Mouse (Mus musculus): ENCODE measurements at regions not wholly inside any gene's neighbourhood (a gene's known extent, or its start where the extent isn't known, plus 50 kb on each side); places are given as distances from the start of the nearest gene placed in this dataset.

DNA sequence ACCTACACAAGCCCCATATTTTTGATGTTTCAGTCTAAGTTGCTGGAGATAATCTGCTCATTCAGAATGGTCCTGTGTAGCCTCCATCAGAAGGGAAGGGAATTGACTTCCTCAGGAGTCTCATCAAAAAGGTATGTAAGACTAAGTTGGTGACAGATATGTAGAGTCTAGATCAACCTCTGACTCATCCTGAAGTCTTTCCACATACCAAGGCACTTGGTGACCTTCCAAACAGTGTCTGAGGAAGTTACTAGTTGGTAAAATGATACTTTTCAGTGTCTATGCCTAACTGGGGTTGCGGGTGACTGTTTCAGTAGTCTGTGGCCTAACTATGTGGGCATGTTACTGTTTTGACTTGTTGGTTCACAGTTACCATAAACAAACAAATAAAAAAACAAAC is 133.0 kb upstream of the Plcb4 start:
- H3K4me3 ChIP-seq, result no peak overlapping the region
- no peak overlapping the region for H3ac ChIP-seq (ENCODE audit: control insufficient read depth, insufficient read length)
- no peaks in the 10 kb centered on the region for H3K27me3 ChIP-seq (ENCODE audit: control insufficient read depth, insufficient read depth, insufficient read length)
- H3K36me3 ChIP-seq (ENCODE audit: control insufficient read depth, insufficient read depth), result no peaks in the 10 kb centered on the region
- TF ChIP-seq CEBPB (IDR thresholded peaks at IDR 0.05; ENCODE audit: insufficient read depth, poor library complexity, severe bottlenecking) (peak; percentile 79), E2F4 (IDR thresholded peaks at IDR 0.05; ENCODE audit: insufficient read depth) (no peak)
- peak overlapping the region; percentile 10 for H3K4me2 ChIP-seq (ENCODE audit: low read depth)
- H3K79me2 ChIP-seq (ENCODE audit: control insufficient read depth, insufficient read depth), result no peaks in the 10 kb centered on the region

DNA sequence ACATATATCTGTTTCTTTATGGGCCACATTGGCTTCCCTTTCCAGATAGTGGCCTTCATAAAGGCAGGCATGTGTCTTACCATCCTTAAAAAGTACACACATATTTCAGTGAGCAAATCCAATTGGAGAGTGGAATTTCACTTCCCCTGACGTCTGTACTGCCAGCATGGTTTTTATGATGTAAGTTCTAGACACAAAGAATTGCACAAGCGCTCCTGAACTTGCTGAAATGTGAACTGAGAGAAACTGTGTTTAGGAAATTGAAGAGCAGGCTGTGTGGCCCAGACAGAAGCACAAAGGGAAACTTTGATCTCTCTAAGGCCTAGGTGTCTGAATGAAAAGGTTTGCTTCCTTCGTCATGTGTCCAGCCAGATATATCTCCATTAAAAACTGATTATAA is 129.2 kb upstream of the Plcb4 start:
- H3K4me2 ChIP-seq (ENCODE audit: low read depth), result no peak overlapping the region
- H3K79me2 ChIP-seq (ENCODE audit: control insufficient read depth, insufficient read depth), result no peaks in the 10 kb centered on the region
- H3K36me3 ChIP-seq (ENCODE audit: control insufficient read depth, insufficient read depth), result no peaks in the 10 kb centered on the region
- no peaks in the 10 kb centered on the region for H3K27me3 ChIP-seq (ENCODE audit: control insufficient read depth, insufficient read depth, insufficient read length)
- peak; percentile 86 for TF ChIP-seq CEBPB (IDR thresholded peaks at IDR 0.05; ENCODE audit: insufficient read depth, poor library complexity, severe bottlenecking)
- TF ChIP-seq MYOG (IDR thresholded peaks at IDR 0.05; ENCODE audit: control insufficient read depth in 1 of 3, insufficient read depth in 1 of 3, insufficient read length in 2 of 3, low read depth in 2 of 3), result no peak
- no peak overlapping the region for H3ac ChIP-seq (ENCODE audit: control insufficient read depth, insufficient read length)
- H3K4me3 ChIP-seq, result no peak overlapping the region

DNA sequence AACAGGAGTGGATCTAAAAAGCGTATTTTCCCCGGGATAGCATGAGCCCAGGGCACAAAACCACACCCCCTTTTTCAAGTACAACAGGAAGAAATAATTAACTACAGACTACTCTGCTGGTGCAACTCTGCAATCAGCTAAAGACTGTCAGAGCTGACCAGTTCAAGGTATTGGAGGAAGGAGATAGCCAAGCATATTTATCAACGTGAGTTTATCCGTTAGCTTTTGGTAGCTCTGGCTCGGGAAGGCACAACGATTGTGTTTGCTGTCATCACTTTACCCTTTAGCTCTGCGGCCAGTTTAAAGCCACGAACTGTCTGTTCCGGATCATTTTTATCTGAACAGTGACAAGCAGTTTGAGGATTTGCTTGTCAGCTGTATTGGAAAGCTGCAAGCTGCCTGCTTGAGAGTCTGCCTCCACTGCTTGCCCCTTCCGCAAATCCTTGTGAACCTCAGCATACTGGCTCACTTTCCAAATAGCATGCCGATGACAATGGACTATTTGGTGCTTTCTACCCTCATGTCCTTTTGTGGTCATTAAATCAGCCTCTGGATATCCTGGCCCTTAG is 122.4 kb upstream of the Plcb4 start:
- H3K27me3 ChIP-seq (ENCODE audit: control insufficient read depth, insufficient read depth, insufficient read length), result no peaks in the 10 kb centered on the region
- no peak overlapping the region for H3K4me3 ChIP-seq
- no peak overlapping the region for H3ac ChIP-seq (ENCODE audit: control insufficient read depth, insufficient read length)
- no peaks in the 10 kb centered on the region for H3K79me2 ChIP-seq (ENCODE audit: control insufficient read depth, insufficient read depth)
- TF ChIP-seq SRF (IDR thresholded peaks at IDR 0.05; ENCODE audit: control insufficient read depth, insufficient read length, low read depth), result no peak
- no peak for TF ChIP-seq MYOG (IDR thresholded peaks at IDR 0.05; ENCODE audit: control insufficient read depth in 1 of 3, insufficient read depth in 1 of 3, insufficient read length in 2 of 3, low read depth in 2 of 3)
- no peak for TF ChIP-seq REST (IDR thresholded peaks at IDR 0.05; ENCODE audit: insufficient read depth, insufficient read length)
- TF ChIP-seq MYOD1 (IDR thresholded peaks at IDR 0.05; ENCODE audit: control insufficient read depth in 1 of 3, insufficient read length in 2 of 3, low read depth in 2 of 3), result no peak
- TF ChIP-seq E2F4 (IDR thresholded peaks at IDR 0.05; ENCODE audit: insufficient read depth), result no peak
- TF ChIP-seq POLR2AphosphoS2 (IDR thresholded peaks at IDR 0.05; ENCODE audit: insufficient read length, low read depth), result no peak
- no peak for TF ChIP-seq TCF12 (IDR thresholded peaks at IDR 0.05; ENCODE audit: insufficient read depth, poor library complexity, severe bottlenecking)
- no peak for TF ChIP-seq USF1 (IDR thresholded peaks at IDR 0.05; ENCODE audit: low read depth)
- TF ChIP-seq MAX (IDR thresholded peaks at IDR 0.05; ENCODE audit: low read depth), result no peak
- TF ChIP-seq CEBPB (IDR thresholded peaks at IDR 0.05; ENCODE audit: insufficient read depth, poor library complexity, severe bottlenecking), result no peak
- TF ChIP-seq POLR2A (IDR thresholded peaks at IDR 0.05; ENCODE audit: insufficient read length, low read depth), result no peak
- no peak for TF ChIP-seq TCF3 (IDR thresholded peaks at IDR 0.05; ENCODE audit: insufficient read length, low read depth)
- H3K4me2 ChIP-seq (ENCODE audit: low read depth), result no peak overlapping the region
- no peaks in the 10 kb centered on the region for H3K36me3 ChIP-seq (ENCODE audit: control insufficient read depth, insufficient read depth)

DNA sequence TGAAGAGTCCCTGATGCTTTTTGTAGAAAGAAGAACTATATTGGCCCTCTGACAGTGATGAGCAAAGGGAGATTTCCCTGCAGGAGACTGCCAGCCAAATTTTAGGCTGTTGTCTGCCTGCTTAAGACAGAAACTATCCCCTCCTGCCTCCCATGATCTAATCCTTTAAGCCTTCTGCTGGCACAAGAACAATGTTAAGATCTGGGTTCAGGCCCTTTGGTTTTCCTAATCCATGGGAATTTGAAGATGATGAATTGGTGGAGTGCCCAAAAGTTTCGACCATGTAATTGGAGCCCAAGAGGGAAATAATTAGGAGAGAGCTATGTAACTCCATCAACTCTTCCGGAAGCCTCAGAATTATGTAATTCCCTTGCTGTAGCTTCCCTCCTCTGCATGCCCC is 120.8 kb upstream of the Plcb4 start:
- Histone ChIP-seq H3ac (ENCODE audit: control insufficient read depth, insufficient read length) (no peak overlapping the region), H3K4me2 (ENCODE audit: low read depth) (peak overlapping the region; percentile 1), H3K79me2 (ENCODE audit: control insufficient read depth, insufficient read depth) (no peaks in the 10 kb centered on the region), H3K36me3 (ENCODE audit: control insufficient read depth, insufficient read depth) (no peaks in the 10 kb centered on the region), H3K4me3 (no peak overlapping the region), H3K27me3 (ENCODE audit: control insufficient read depth, insufficient read depth, insufficient read length) (no peaks in the 10 kb centered on the region)
- no peak for TF ChIP-seq SRF (IDR thresholded peaks at IDR 0.05; ENCODE audit: control insufficient read depth, insufficient read length, low read depth)
- peak; percentile 47; the same call in 1 of the 2 replicates for TF ChIP-seq CEBPB (IDR thresholded peaks at IDR 0.05; ENCODE audit: insufficient read depth, poor library complexity, severe bottlenecking)

DNA sequence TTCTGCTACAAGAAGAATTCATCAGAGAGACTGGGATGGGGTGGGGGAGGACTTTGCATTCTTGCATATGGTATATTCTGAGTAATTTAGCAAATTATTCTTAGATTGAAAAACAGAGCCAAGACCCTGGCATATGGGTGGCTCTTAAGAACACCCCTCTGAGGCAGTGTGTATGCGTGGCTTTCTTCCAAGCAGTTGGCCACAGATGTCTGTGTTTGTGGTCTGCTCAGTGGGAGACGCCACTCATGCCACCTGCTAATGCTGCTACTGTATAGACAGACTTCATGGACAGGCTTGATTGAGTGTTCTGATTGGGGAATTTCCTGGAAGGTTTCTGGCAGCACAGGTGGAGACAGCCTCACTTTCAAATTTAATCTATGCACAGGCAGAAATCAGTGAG is 117.8 kb upstream of the Plcb4 start:
- H3ac ChIP-seq (ENCODE audit: control insufficient read depth, insufficient read length), result no peak overlapping the region
- TF ChIP-seq MAX (IDR thresholded peaks at IDR 0.05; ENCODE audit: low read depth), result no peak
- TF ChIP-seq SRF (IDR thresholded peaks at IDR 0.05; ENCODE audit: control insufficient read depth, insufficient read length, low read depth), result no peak
- peak in 2 of 3 experiments; percentile 87 to 92 for TF ChIP-seq MYOD1 (IDR thresholded peaks at IDR 0.05; ENCODE audit: control insufficient read depth in 1 of 3, insufficient read length in 2 of 3, low read depth in 2 of 3)
- no peak for TF ChIP-seq CEBPB (IDR thresholded peaks at IDR 0.05; ENCODE audit: insufficient read depth, poor library complexity, severe bottlenecking)
- no peak for TF ChIP-seq POLR2AphosphoS2 (IDR thresholded peaks at IDR 0.05; ENCODE audit: insufficient read length, low read depth)
- TF ChIP-seq TCF12 (IDR thresholded peaks at IDR 0.05; ENCODE audit: insufficient read depth, poor library complexity, severe bottlenecking), result peak; percentile 59
- no peak for TF ChIP-seq USF1 (IDR thresholded peaks at IDR 0.05; ENCODE audit: low read depth)
- TF ChIP-seq REST (IDR thresholded peaks at IDR 0.05; ENCODE audit: insufficient read depth, insufficient read length), result no peak
- no peak for TF ChIP-seq E2F4 (IDR thresholded peaks at IDR 0.05; ENCODE audit: insufficient read depth)
- peak in 2 of 3 experiments; percentile 46 to 85 for TF ChIP-seq MYOG (IDR thresholded peaks at IDR 0.05; ENCODE audit: control insufficient read depth in 1 of 3, insufficient read depth in 1 of 3, insufficient read length in 2 of 3, low read depth in 2 of 3)
- no peak for TF ChIP-seq POLR2A (IDR thresholded peaks at IDR 0.05; ENCODE audit: insufficient read length, low read depth)
- TF ChIP-seq TCF3 (IDR thresholded peaks at IDR 0.05; ENCODE audit: insufficient read length, low read depth), result peak; percentile 21
- H3K4me3 ChIP-seq, result no peak overlapping the region
- no peak overlapping the region for H3K4me2 ChIP-seq (ENCODE audit: low read depth)
- H3K36me3 ChIP-seq (ENCODE audit: control insufficient read depth, insufficient read depth), result no peaks in the 10 kb centered on the region
- H3K27me3 ChIP-seq (ENCODE audit: control insufficient read depth, insufficient read depth, insufficient read length), result no peaks in the 10 kb centered on the region
- H3K79me2 ChIP-seq (ENCODE audit: control insufficient read depth, insufficient read depth), result no peaks in the 10 kb centered on the region

All from myocyte (in vitro differentiated cells).